Mouse (Mus musculus) c-Kit-negative CD71-positive TER-119-positive erythroid progenitor cells, embryonic 14.5 days (primary cell): ENCODE measurements around the gene Olfr1048.
"Not testable (repeated sequence)": the region's sequence is repeated elsewhere in the genome, so short reads cannot be mapped to it uniquely, and the experiment has no call there.

Source experiments
- DNase-seq: peaks from one replicate; pipeline ENCODE4 v3.0.0-alpha.2; 2013; ENCODE audit warnings: low read depth, low spot score

Gene Olfr1048

GRCm38 (mm10) chr2:86240189-86240588 lies at the start of gene Olfr1048:
Gene Olfr1048 (minus strand): TSS chr2:86240289.
- DNase-seq = no peak

- not testable (repeated sequence) for DNase-seq
Measured at GRCm38 (mm10) chr2:86278988-86279387, 38.9 kb upstream of the Olfr1048 start, which contains the start of gene Olfr1051. Gene Olfr1051 (minus strand): TSS chr2:86279088.

GRCm38 (mm10) chr2:86258228-86258627 lies 18.1 kb upstream of the Olfr1048 start, which contains the start of gene Olfr1049:
Gene Olfr1049 (minus strand): TSS chr2:86258328.
- DNase-seq = not testable (repeated sequence)

- DNase-seq = no peak
Measured at GRCm38 (mm10) chr2:86231301-86231700, 8.8 kb downstream of the Olfr1048 start, which contains the start of gene Olfr1047. Gene Olfr1047 (minus strand): TSS chr2:86231401.

GRCm38 (mm10) chr2:86219214-86219613 lies 20.9 kb downstream of the Olfr1048 start, which contains the start of gene Olfr1046:
Gene Olfr1046 (minus strand): TSS chr2:86219314.
- no peak for DNase-seq

GRCm38 (mm10) chr2:86202909-86203308 lies 37.2 kb downstream of the Olfr1048 start, which contains the start of gene Olfr1045:
Gene Olfr1045 (minus strand): TSS chr2:86203009.
- no peak for DNase-seq

- no peak for DNase-seq
Measured at GRCm38 (mm10) chr2:86195863-86196262, 44.2 kb downstream of the Olfr1048 start.

- no peak for DNase-seq
Measured at GRCm38 (mm10) chr2:86185583-86185982, 54.5 kb downstream of the Olfr1048 start, which contains the start of gene Olfr52. Gene Olfr52 (minus strand): TSS chr2:86185683.
